Mouse (Mus musculus): ENCODE measurements around the gene Lrrc28. TPM values are rescaled to one million over a fixed set of nuclear protein-coding genes. Genes with fewer than 3 reads are reported as not detected.

Lrrc28 gene
- polyA plus RNA-seq, 1 experiment from 2014 or later = 23.1 TPM

DNA sequence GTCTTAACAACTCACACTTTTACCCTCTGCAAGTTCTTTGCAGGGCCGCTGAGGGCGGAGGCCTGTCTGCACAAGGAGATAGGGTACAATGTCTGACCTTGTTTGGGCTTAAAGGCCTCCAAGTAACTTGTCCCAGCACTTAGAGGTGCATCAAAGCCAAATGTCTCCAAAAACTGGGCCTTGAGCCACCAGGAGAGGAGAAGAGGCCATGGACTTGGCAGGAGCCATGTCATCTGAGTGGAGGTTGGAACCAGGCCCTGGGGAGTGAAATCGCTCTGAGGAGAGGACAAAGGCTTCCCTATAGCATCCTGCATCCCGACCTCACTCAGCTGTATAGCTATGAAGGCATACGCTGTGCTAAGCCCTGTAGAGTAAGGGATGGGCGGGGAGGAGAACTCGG, 145.6 kb downstream of the Lrrc28 start:
- Histone ChIP-seq H3K4me3 (no peak overlapping the region), H3K27ac (replicated peaks) (no peak overlapping the region), H3K36me3 (no peaks in the 10 kb centered on the region), H3K4me2 (no peak overlapping the region), H3K9ac (no peak overlapping the region), H3K27me3 (no peaks in the 10 kb centered on the region), H3K4me1 (replicated peaks) (peaks cover 11% of the 10 kb centered on the region; the same call in 1 of the 2 replicates), H3K9me3 (no peaks in the 10 kb centered on the region)
- WGBS = 82% methylated on average over 7 of the region's 7 CpGs
- no peak for ATAC-seq (ENCODE audit: low FRiP score, low read depth)

DNA sequence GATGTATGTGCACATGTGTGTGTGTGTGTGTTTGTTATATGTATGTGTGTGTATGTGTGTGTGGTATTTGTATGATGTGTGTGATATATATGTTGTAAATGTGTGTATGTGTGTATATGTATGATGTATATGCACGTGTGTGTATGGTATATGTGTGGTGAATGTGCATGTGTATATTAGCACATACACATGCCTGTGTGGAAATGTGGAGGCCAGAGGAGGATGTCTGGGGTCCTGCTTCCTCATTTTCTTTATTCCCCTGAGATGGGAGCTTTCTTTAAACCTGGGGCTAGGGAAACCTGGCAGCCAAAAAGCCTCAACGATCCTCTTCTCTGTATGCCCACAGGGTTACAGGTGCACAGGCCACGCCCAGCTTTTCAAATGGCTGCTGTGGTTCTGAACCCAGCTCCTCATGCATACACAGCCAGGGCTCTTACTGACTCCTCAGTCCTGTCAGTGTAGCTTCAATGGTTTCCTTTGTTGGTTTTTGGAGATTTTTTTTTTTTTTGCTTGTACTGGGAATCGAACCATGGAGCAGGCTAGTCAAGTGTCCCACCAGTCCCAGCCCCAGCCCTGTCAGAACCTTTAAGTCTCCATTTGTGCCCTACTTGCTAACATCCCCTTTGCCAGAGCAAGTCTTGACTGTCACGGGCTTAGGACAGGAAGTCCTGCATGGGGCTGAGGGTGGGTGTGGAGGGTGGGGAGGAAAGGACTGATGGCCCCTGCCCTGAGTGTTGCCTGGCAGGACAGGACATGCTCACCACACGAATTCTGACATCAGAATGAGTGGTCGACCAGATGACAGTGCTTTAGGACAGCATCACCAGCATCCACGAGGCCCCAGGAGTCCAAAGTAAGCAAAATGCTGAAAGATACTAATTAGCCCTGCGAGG, 151.0 kb downstream of the Lrrc28 start:
- no peaks in the 10 kb centered on the region for H3K36me3 ChIP-seq
- no peaks in the 10 kb centered on the region for H3K27me3 ChIP-seq
- 72% methylated on average over 9 of the region's 9 CpGs for WGBS
- no peak overlapping the region for H3K27ac ChIP-seq (replicated peaks)
- ATAC-seq (ENCODE audit: low FRiP score, low read depth) = no peak
- no peak overlapping the region for H3K9ac ChIP-seq
- H3K4me2 ChIP-seq = no peak overlapping the region
- H3K4me1 ChIP-seq (replicated peaks) = no peaks in the 10 kb centered on the region
- no peaks in the 10 kb centered on the region for H3K9me3 ChIP-seq
- H3K4me3 ChIP-seq = no peak overlapping the region

DNA sequence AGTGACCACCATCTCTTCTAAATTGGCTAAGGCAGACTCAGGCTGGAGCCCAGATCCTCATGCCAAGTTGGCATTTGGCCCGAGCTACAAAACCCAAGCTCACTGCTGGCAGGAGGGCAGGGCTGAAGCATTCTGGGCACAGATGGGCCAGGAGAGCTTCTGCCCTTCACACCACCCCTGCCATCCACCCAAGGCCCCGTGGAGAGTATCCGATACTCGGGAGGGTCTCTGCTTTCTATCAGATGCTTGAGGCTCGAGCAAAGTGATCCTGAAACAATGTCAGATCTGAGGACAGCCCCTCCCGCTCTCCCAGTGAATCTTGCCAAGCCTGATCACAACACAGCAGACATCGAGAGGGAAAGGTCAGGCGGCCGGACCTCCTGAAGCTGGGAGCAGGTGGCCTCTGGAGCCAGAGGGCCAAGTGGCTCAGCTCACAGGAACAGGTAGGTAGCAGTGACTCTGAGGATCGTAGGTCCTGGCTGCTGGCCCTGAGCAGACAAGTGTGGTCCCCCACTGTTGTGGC, 157.1 kb downstream of the Lrrc28 start:
- Histone ChIP-seq H3K36me3 (no peaks in the 10 kb centered on the region), H3K4me3 (no peak overlapping the region), H3K27ac (replicated peaks) (0 out of 2 replicates have a peak overlapping the region, but pooled peaks have one; percentile 23), H3K9me3 (no peaks in the 10 kb centered on the region), H3K4me1 (replicated peaks) (peaks cover 14% of the 10 kb centered on the region), H3K9ac (no peak overlapping the region), H3K4me2 (no peak overlapping the region), H3K27me3 (no peaks in the 10 kb centered on the region)
- WGBS = 69% methylated on average over 10 of the region's 10 CpGs
- peak; percentile 35; the same call in 1 of the 2 replicates for ATAC-seq (ENCODE audit: low FRiP score, low read depth)

DNA sequence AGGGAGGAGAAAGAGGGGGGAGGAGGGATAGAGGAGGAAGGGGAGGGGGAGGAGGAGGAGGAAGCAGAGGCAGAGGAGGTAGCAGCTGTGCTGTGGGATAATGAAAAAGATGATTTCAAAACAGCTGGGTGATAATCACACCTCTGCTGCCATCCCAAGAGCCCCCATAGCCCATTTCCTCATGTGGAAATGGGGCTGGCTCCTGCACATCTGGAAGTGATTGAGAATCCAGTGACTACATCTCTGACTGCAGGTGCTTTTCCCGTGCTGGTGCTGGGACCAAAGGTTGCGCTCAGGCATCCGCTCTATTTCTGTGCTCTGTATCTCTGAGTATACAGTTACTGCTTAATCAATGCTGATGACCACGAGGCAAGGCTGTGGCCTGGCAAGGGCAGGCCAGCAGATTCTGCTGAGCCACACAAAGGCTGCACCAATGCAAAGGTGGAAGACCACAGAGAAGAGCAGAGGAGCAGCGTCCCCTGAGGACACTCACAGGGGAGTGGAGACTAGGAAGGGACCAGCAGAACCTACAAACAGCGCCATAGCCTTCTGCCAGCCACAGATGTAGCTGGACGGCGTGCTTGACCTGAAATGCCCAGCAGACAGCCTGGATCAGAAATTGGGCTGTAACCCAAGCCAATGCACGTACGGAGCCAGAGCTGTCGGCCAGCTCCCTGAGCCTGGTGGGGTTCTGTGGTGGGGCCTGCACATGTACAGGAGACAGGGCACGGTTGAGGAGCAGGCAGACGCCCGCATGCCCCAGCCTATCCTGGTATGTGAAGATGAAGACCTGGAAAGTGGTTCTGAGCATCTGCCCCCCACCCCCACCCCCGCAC, 157.9 kb downstream of the Lrrc28 start:
- ATAC-seq (ENCODE audit: low FRiP score, low read depth) = no peak
- Histone ChIP-seq H3K4me2 (no peak overlapping the region), H3K27ac (replicated peaks) (0 out of 2 replicates have a peak overlapping the region, but pooled peaks have one; percentile 23), H3K27me3 (no peaks in the 10 kb centered on the region), H3K4me3 (no peak overlapping the region), H3K9ac (no peak overlapping the region), H3K36me3 (no peaks in the 10 kb centered on the region), H3K9me3 (no peaks in the 10 kb centered on the region), H3K4me1 (replicated peaks) (peaks cover 14% of the 10 kb centered on the region)
- 71% methylated on average over 15 of the region's 15 CpGs for WGBS

DNA sequence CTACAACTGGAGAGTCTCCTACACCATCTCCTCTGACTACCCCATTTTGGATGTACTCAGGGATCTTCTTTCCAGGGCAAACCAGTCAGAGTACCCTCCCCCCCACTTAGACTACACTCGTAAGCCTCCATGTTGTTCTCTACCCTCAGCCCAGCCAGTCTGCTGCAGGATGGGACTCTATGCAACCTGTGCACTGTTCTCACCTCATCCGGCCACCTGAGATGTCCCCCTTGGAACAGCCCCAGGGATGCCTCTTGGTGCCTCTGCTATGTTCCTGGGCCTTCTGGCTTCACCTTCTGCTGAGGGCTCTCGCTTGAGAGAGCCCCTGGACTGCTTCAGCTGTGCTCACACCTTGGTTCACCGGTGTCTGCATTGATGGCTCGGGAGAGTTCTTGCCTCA, 158.7 kb downstream of the Lrrc28 start:
- no peaks in the 10 kb centered on the region for H3K27me3 ChIP-seq
- H3K9me3 ChIP-seq = no peaks in the 10 kb centered on the region
- H3K4me2 ChIP-seq = no peak overlapping the region
- no peak overlapping the region for H3K9ac ChIP-seq
- H3K27ac ChIP-seq (replicated peaks) = no peak overlapping the region
- 84% methylated on average over 5 of the region's 5 CpGs for WGBS
- H3K4me3 ChIP-seq = no peak overlapping the region
- no peaks in the 10 kb centered on the region for H3K36me3 ChIP-seq
- no peak for ATAC-seq (ENCODE audit: low FRiP score, low read depth)
- peaks cover 14% of the 10 kb centered on the region for H3K4me1 ChIP-seq (replicated peaks)

DNA sequence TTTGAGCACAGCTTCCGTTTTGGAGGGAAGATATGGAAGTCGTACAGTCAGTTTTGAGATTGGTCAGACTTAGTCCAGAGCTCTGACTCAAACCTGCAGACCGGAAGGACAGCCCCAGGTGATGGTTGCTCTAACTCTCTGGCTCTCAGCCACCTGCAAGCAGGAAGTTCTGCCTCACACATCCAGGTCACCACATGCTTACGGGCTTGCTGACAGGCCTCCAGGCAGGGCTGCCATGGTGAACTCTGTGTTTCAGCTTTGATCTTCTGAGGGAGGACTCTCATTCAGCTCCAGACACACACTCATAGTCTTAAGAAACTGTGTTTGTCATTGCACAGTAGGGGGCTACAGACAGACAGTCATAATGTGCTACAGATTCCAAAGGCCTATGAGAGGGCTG, 161.4 kb downstream of the Lrrc28 start:
- Histone ChIP-seq H3K27me3 (no peaks in the 10 kb centered on the region), H3K36me3 (no peaks in the 10 kb centered on the region), H3K4me3 (no peak overlapping the region), H3K27ac (replicated peaks) (no peak overlapping the region), H3K9me3 (no peaks in the 10 kb centered on the region), H3K9ac (no peak overlapping the region), H3K4me2 (no peak overlapping the region), H3K4me1 (replicated peaks) (peaks cover 19% of the 10 kb centered on the region)
- 90% methylated on average over 4 of the region's 4 CpGs for WGBS
- no peak for ATAC-seq (ENCODE audit: low FRiP score, low read depth)

DNA sequence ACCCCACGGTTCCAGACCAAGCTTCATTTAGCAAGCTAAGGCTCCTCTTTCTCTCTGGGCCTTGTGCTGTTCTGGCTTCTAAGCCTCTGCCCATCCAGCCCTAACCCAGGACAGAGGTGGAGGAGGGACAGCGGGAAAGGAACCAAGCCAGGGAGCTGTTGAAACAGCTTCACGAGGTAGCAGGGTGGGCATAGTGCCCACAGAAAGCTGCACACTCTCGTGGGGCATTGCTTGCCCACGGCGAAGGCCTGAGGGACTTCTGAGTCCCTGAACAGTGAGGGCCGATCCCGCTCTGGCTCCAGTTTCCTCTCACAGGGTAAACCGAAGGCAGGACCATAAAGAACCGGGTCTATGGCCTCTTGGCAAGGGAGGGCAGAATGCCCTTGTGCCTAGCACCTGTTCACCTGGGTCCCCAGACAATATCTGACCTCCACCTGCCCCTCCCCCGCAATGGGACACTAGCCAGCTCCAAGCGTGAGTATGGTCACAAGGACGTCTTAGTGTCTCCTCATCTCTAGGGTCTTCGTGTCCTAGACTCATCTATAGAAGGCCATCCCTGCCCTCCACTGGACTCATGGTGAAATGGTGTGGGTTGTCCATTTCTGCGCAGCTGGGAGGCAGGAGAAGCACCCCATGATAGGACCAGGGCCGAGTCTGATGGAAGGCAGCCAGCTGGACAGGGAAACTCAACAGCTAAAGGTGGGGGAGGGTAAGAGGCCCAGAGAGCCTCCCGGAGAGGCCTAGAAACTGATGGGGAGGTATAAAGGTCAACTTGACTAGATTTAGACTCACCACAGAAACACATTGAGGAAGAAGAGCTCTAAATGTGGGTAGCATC, 165.3 kb downstream of the Lrrc28 start:
- no peaks in the 10 kb centered on the region for H3K9me3 ChIP-seq
- no peak overlapping the region for H3K27ac ChIP-seq (replicated peaks)
- H3K36me3 ChIP-seq = no peaks in the 10 kb centered on the region
- 78% methylated on average over 17 of the region's 17 CpGs for WGBS
- peaks cover 14% of the 10 kb centered on the region for H3K4me1 ChIP-seq (replicated peaks)
- H3K9ac ChIP-seq = no peak overlapping the region
- no peak overlapping the region for H3K4me2 ChIP-seq
- no peak for ATAC-seq (ENCODE audit: low FRiP score, low read depth)
- H3K4me3 ChIP-seq = no peak overlapping the region
- H3K27me3 ChIP-seq = no peaks in the 10 kb centered on the region

DNA sequence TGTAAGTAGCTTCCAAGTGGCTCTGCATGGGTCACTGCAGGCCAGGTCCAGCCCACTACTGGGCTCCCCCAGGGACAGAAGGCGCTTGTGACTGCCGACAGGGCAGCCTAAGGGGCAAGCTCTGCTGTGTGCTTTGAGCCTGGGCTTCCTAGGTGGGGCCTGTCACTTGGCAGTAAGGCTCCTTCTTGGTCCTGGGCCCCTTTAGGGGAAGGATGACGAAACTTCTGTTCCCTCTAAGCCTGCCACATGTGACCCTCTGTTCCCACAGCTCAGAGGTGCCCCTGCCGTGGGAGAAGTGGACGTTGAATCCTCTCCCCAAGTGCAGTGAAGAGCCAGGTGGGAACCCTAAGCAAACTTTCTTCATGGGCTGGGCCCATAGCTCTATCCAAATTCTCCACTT, 165.9 kb downstream of the Lrrc28 start:
- no peak overlapping the region for H3K4me2 ChIP-seq
- H3K27ac ChIP-seq (replicated peaks) = no peak overlapping the region
- 63% methylated on average over 5 of the region's 5 CpGs for WGBS
- H3K4me3 ChIP-seq = no peak overlapping the region
- H3K27me3 ChIP-seq = no peaks in the 10 kb centered on the region
- ATAC-seq (ENCODE audit: low FRiP score, low read depth) = no peak
- H3K4me1 ChIP-seq (replicated peaks) = peaks cover 14% of the 10 kb centered on the region
- H3K9ac ChIP-seq = no peak overlapping the region
- H3K36me3 ChIP-seq = no peaks in the 10 kb centered on the region
- no peaks in the 10 kb centered on the region for H3K9me3 ChIP-seq

DNA sequence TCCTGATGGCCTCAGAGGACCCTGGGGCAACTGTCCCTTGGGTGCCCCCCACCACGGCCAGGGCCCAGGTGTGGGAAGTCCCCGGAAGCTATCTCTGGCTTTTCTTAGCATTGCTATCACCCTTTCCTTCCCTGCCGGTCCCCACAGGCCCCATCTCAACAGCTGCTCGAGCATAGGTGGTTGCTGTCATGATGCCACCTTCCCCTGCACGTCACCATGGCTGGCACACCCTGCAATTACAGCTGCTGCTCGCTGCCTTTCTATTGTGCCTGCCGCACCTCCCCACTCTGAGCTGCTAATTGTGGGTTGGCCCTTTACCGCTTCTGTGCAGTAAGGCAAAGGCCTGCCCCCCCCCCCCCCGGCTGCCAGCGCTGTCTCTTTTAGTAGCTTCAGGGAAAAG, 167.1 kb downstream of the Lrrc28 start:
- peak; percentile 35; the same call in 1 of the 2 replicates for ATAC-seq (ENCODE audit: low FRiP score, low read depth)
- H3K4me2 ChIP-seq = peak overlapping the region; percentile 26; the same call in 1 of the 2 replicates
- no peaks in the 10 kb centered on the region for H3K36me3 ChIP-seq
- no peak overlapping the region for H3K4me3 ChIP-seq
- H3K4me1 ChIP-seq (replicated peaks) = peaks cover 14% of the 10 kb centered on the region
- 28% methylated on average over 8 of the region's 10 CpGs for WGBS
- H3K27me3 ChIP-seq = no peaks in the 10 kb centered on the region
- no peaks in the 10 kb centered on the region for H3K9me3 ChIP-seq
- H3K27ac ChIP-seq (replicated peaks) = no peak overlapping the region; the same call in 1 of the 2 replicates
- no peak overlapping the region for H3K9ac ChIP-seq

DNA sequence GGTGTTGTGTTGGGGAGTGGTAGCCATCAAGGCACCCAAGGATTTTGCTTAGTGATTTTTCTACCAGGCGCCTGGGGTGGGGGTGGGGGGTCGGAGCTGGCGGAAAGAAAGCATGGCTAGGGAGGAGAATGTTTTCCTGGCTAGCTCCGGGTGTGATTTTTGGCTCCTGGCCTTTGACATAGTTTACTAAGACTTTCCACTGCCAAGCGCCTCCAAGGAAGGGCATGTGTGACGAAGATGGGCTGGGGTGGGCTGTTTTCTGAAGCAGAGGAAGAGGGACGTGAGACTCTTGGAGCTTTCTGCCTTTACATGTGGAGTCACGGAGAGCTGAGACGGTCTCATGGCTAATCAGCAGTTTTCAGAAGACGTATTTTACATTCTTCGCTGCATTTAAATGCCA, 173.8 kb downstream of the Lrrc28 start:
- no peak overlapping the region for H3K4me2 ChIP-seq
- H3K27ac ChIP-seq (replicated peaks) = no peak overlapping the region
- H3K4me3 ChIP-seq = no peak overlapping the region
- no peaks in the 10 kb centered on the region for H3K9me3 ChIP-seq
- no peaks in the 10 kb centered on the region for H3K27me3 ChIP-seq
- H3K36me3 ChIP-seq = no peaks in the 10 kb centered on the region
- peaks cover 18% of the 10 kb centered on the region for H3K4me1 ChIP-seq (replicated peaks)
- WGBS = 78% methylated on average over 11 of the region's 11 CpGs
- no peak for ATAC-seq (ENCODE audit: low FRiP score, low read depth)
- no peak overlapping the region for H3K9ac ChIP-seq

DNA sequence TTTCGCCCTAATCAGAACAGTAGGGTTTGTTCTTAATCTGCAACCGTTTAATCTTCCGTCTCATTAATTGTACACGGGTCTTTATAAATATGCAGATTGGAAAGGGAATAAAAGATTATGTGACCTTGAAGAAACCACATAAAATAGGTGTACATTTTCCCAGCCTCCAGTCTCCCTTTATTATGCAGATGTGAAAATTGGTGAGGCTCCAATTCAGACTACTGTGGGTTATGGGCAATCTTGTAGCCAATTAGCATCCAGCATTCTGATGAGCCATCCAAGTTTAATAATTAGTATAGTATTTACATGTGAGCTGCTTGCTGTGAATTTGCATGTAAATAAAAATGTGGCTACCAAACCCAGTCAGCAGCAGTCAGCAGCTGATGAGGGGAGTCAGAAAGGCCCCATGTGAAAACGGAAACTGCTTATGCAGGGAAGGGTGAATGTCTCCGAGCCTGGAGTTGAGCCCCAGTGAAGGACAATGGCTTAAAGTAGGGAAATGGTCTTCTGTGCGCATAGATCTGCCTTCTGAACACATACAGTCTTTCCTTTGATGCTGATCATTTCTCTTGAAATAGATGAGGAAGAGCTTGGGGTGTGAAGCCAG, 176.2 kb downstream of the Lrrc28 start:
- ATAC-seq (ENCODE audit: low FRiP score, low read depth) = peak; percentile 49; the same call in 1 of the 2 replicates
- Histone ChIP-seq H3K4me2 (no peak overlapping the region), H3K9ac (no peak overlapping the region), H3K4me3 (no peak overlapping the region), H3K27me3 (no peaks in the 10 kb centered on the region), H3K27ac (replicated peaks) (peak overlapping the region; percentile 49), H3K36me3 (no peaks in the 10 kb centered on the region), H3K4me1 (replicated peaks) (peaks cover 18% of the 10 kb centered on the region), H3K9me3 (no peaks in the 10 kb centered on the region)
- 29% methylated on average over 7 of the region's 7 CpGs for WGBS
